In the genomic region with DNA sequence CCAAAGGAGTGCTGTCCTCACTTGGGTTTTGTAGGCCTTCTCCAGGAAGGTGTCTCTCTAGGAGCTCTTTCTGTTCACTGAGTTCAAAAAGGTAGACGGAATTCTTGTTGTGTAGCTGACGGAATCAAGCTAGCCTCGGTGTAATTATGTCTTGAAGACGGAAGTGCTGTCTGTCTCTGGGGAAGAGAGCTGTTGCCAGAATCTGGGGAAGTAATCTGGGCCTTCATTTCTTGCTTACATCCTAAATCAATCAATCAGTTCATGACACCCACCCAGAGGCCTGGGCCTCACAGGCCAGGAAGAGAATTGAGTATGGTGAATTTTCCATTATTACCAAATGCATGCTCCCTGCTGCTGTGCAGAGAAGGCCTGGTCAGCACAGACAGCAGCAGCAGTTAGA, we compare ENCODE assay signal across 8 mouse cellular contexts. TPM values are rescaled to one million over a fixed set of nuclear protein-coding genes. Genes with fewer than 3 reads are reported as not detected.
DNase-seq lines count a peak whose midpoint lies in the region; ATAC-seq and TF ChIP-seq lines count a peak whose summit lies in the region.

No protein-coding gene starts in this region.

- peaks cover 20% of the 10 kb centered on the region; the same call in 1 of the 2 replicates for H3K4me1 ChIP-seq in spleen, adult 2 months (ENCODE audit: control insufficient read depth, insufficient read depth, insufficient read length)
- peaks cover 28 to 69% of the 10 kb centered on the region in 2 experiments for H3K4me1 ChIP-seq in heart, embryonic 14.5 days (ENCODE audit: control insufficient read depth in 2 of 2, insufficient read depth in 2 of 2, low read length in 2 of 2)
- peaks cover 65% of the 10 kb centered on the region for H3K4me1 ChIP-seq in liver, embryonic 13.5 days (replicated peaks)
- peaks cover 36% of the 10 kb centered on the region for H3K4me1 ChIP-seq in stomach, embryonic 15.5 days

- no peak for TF ChIP-seq POLR2A in spleen, adult 2 months (IDR thresholded peaks at IDR 0.05; ENCODE audit: low read depth, low read length)

- H3K27ac ChIP-seq in spleen, adult 2 months (ENCODE audit: insufficient read depth, low read length) = peak overlapping the region; percentile 84
- H3K27ac ChIP-seq in heart, embryonic 14.5 days (replicated peaks in 1 of 2; ENCODE audit: control insufficient read depth in 1 of 2, insufficient read depth in 1 of 2, low read depth in 2 of 2, low read length in 2 of 2) = peak overlapping the region; percentile 91 to 96
- H3K27ac ChIP-seq in liver, embryonic 13.5 days = 0 out of 2 replicates have a peak overlapping the region, but pooled peaks have one; percentile 0
- peak overlapping the region; percentile 94 for H3K27ac ChIP-seq in stomach, embryonic 15.5 days

- no peaks in the 10 kb centered on the region for H3K36me3 ChIP-seq in spleen, adult 2 months (ENCODE audit: control insufficient read depth, insufficient read depth, low read length)
- H3K36me3 ChIP-seq in heart, embryonic 14.5 days (ENCODE audit: control insufficient read depth, insufficient read depth, low read length) = no peaks in the 10 kb centered on the region
- no peaks in the 10 kb centered on the region for H3K36me3 ChIP-seq in liver, embryonic 13.5 days
- no peaks in the 10 kb centered on the region for H3K36me3 ChIP-seq in stomach, embryonic 15.5 days

- peak overlapping the region; percentile 99 for H3K9ac ChIP-seq in heart, embryonic 14.5 days (ENCODE audit: low read length)
- peak overlapping the region; percentile 86 for H3K9ac ChIP-seq in liver, embryonic 13.5 days
- peak overlapping the region; percentile 81; the same call in 1 of the 2 replicates for H3K9ac ChIP-seq in stomach, embryonic 15.5 days

- peak overlapping the region; percentile 98 for H3K4me2 ChIP-seq in heart, embryonic 14.5 days (ENCODE audit: low read length)
- peak overlapping the region; percentile 91 for H3K4me2 ChIP-seq in liver, embryonic 13.5 days
- peak overlapping the region; percentile 65 for H3K4me2 ChIP-seq in stomach, embryonic 15.5 days

- peak overlapping the region; percentile 46; the same call in 1 of the 2 replicates for H3K4me3 ChIP-seq in spleen, adult 2 months (ENCODE audit: extremely low read depth, insufficient read depth, insufficient read length)
- peak overlapping the region; percentile 78 to 81 for H3K4me3 ChIP-seq in heart, embryonic 14.5 days (ENCODE audit: control insufficient read depth in 1 of 2, insufficient read depth in 1 of 2, low read depth in 1 of 2, low read length in 2 of 2)
- H3K4me3 ChIP-seq in liver, embryonic 13.5 days (replicated peaks) = peak overlapping the region; percentile 76
- peak overlapping the region; percentile 70 for H3K4me3 ChIP-seq in stomach, embryonic 15.5 days (replicated peaks)

- no peaks in the 10 kb centered on the region for H3K9me3 ChIP-seq in heart, embryonic 14.5 days (ENCODE audit: control insufficient read depth, low read length)
- no peaks in the 10 kb centered on the region for H3K9me3 ChIP-seq in liver, embryonic 13.5 days (replicated peaks)
- no peaks in the 10 kb centered on the region for H3K9me3 ChIP-seq in stomach, embryonic 15.5 days

- DNase-seq in spleen, adult 2 months (ENCODE audit: low read depth in 1 of 2, low spot score in 2 of 2) = peak in 1 of 2 experiments; percentile 11
- no peak for DNase-seq in spleen, adult 18-20 months
- no peak for DNase-seq in liver, embryonic 13.5 days
- no peak for DNase-seq in spleen, adult 12 weeks (ENCODE audit: low spot score)
- no peak for DNase-seq in urinary bladder, postnatal 36 days (ENCODE audit: low spot score in 2 of 2)
- no peak for DNase-seq in left cerebral cortex, adult 11 months (ENCODE audit: low spot score)

- H3K27me3 ChIP-seq in spleen, adult 2 months (ENCODE audit: control insufficient read depth, insufficient read depth, low read length) = no peaks in the 10 kb centered on the region
- no peaks in the 10 kb centered on the region for H3K27me3 ChIP-seq in heart, embryonic 14.5 days (ENCODE audit: control insufficient read depth, insufficient read depth, low read length)
- no peaks in the 10 kb centered on the region for H3K27me3 ChIP-seq in liver, embryonic 13.5 days
- H3K27me3 ChIP-seq in stomach, embryonic 15.5 days (replicated peaks) = no peaks in the 10 kb centered on the region

- no peak for ATAC-seq in heart, embryonic 14.5 days (ENCODE audit: insufficient number of reproducible peaks, insufficient read depth, low FRiP score, low read depth)
- no peak for ATAC-seq in liver, embryonic 13.5 days (ENCODE audit: low read depth)
- ATAC-seq in stomach, embryonic 15.5 days (ENCODE audit: insufficient read depth, low FRiP score, low read depth) = no peak

- WGBS in spleen, adult 2 months = 11% methylated on average over 4 of the region's 4 CpGs
- WGBS in heart, embryonic 14.5 days = 5% methylated on average over 4 of the region's 4 CpGs
- 39% methylated on average over 4 of the region's 4 CpGs for WGBS in liver, embryonic 13.5 days (ENCODE audit: insufficient replicate concordance)
- WGBS in stomach, embryonic 15.5 days = 3% methylated on average over 4 of the region's 4 CpGs

- TF ChIP-seq CTCF in spleen, adult 2 months (IDR thresholded peaks at IDR 0.05; ENCODE audit: extremely low read depth, insufficient read depth, insufficient read length, insufficient replicate concordance) = no peak

RNA-seq across cellular contexts. Expression of gene Qrfp, which starts 48.8 kb away (rescaled TPM):
- polyA plus RNA-seq in spleen, adult 2 months (2012; rRNA removed) = 0.93 and 1.1 TPM in 2 replicates
- polyA plus RNA-seq in heart, embryonic 14.5 days (2014; fragmentation: Nextera tagmentation; extraction: Ambion mirVana) = 0.08 TPM in 1 of 2 replicates, not detected in the other
- polyA plus RNA-seq in liver, embryonic 13.5 days (2015; fragmentation: Nextera tagmentation; extraction: Ambion mirVana) = 0.07 TPM in 1 of 2 replicates, not detected in the other
- 0.05 and 0.09 TPM in 2 replicates for polyA plus RNA-seq in stomach, embryonic 15.5 days (2015; fragmentation: Nextera tagmentation; extraction: Ambion mirVana)

Comparison
In these comparisons a context has a peak if more than half of its experiments do, and no peak if none do; other contexts are left out.
1. H3K27ac ChIP-seq: peak in every context shown above with its lines; median percentile 94 in stomach, embryonic 15.5 days; 94 in heart, embryonic 14.5 days; 84 in spleen, adult 2 months; 0 in liver, embryonic 13.5 days.